Mouse (Mus musculus) MEL (cell line): ENCODE results near the gene Fbln2. TPM values are rescaled to one million over a fixed set of nuclear protein-coding genes. Genes with fewer than 3 reads are reported as not detected.
A peak's percentile ranks its signal among the peaks of the same experiment; 100 is the strongest.

ENCODE experiments used
- DNase-seq: peaks from one replicate; pipeline ENCODE4 v3.0.0; 2011; ENCODE audit warnings: low read depth, low spot score
- H3K27ac ChIP-seq: 2 replicates; pipeline ENCODE4 v1.5.1; 2012; ENCODE audit warnings: low read depth, mild to moderate bottlenecking, control low read depth, low read length, moderate library complexity; ENCODE audit not compliant: control insufficient read depth
- H3K27me3 ChIP-seq, 2 experiments: fragments of 150-350 bp in 1 of 2; sonication (generic) in 1 of 2; 2 replicates each; pipeline ENCODE4 v1.6.1; 2012; ENCODE audit warnings: low read length in 2 of 2, mild to moderate bottlenecking in 2 of 2, improper control_type of control experiment in 1 of 2, moderate library complexity in 1 of 2; ENCODE audit not compliant: insufficient read depth in 2 of 2, control insufficient read depth in 1 of 2
- H3K36me3 ChIP-seq, 2 experiments: 2 replicates each; pipeline ENCODE4 v1.6.1; 2012 to 2014; ENCODE audit warnings: low read length in 2 of 2, improper control_type of control experiment in 1 of 2, inconsistent platforms in 1 of 2, mild to moderate bottlenecking in 1 of 2; ENCODE audit not compliant: insufficient read depth in 2 of 2, control insufficient read depth in 1 of 2
- H3K4me1 ChIP-seq, 2 experiments: fragments of 150-350 bp in 1 of 2; sonication (generic) in 1 of 2; 2 replicates each; pipeline ENCODE4 v1.6.1; 2012; ENCODE audit warnings: low read length in 2 of 2, improper control_type of control experiment in 1 of 2, mild to moderate bottlenecking in 1 of 2; ENCODE audit not compliant: insufficient read depth in 2 of 2, control insufficient read depth in 1 of 2
- H3K4me3 ChIP-seq, 2 experiments: fragments of 150-350 bp in 1 of 2; sonication (generic) in 1 of 2; 2 replicates each; pipeline ENCODE4 v1.5.1; 2012; ENCODE audit warnings: low read depth in 2 of 2, low read length in 2 of 2, mild to moderate bottlenecking in 2 of 2, moderate library complexity in 2 of 2, control low read depth in 1 of 2, improper control_type of control experiment in 1 of 2; ENCODE audit not compliant: control insufficient read depth in 1 of 2, insufficient read depth in 1 of 2
- H3K79me2 ChIP-seq: 2 replicates; pipeline ENCODE4 v1.6.1; 2012; ENCODE audit warnings: mild to moderate bottlenecking, low read length, moderate library complexity; ENCODE audit not compliant: control insufficient read depth, poor library complexity, insufficient read depth
- H3K9ac ChIP-seq: 2 replicates; pipeline ENCODE4 v1.6.1; 2012; ENCODE audit warnings: low read depth, mild to moderate bottlenecking, control low read depth, low read length, moderate library complexity; ENCODE audit not compliant: control insufficient read depth, poor library complexity, severe bottlenecking
- H3K9me3 ChIP-seq: fragments of 150-350 bp; sonication (generic); replicated peaks from 2 replicates; pipeline ENCODE4 v1.6.1; 2012; ENCODE audit warnings: mild to moderate bottlenecking, low read length, improper control_type of control experiment, moderate library complexity; ENCODE audit not compliant: insufficient read depth
- CTCF ChIP-seq, 3 experiments: IDR thresholded peaks in 2 of 3; conservative IDR thresholded peaks in 1 of 3; 2 replicates each; pipeline ENCODE4 v1.5.1; 2011 to 2012; ENCODE audit warnings: low read length in 3 of 3, low read depth in 2 of 3, mild to moderate bottlenecking in 2 of 3, improper control_type of control experiment in 1 of 3, inconsistent platforms in 1 of 3, mixed read lengths in 1 of 3, moderate library complexity in 1 of 3; ENCODE audit not compliant: control insufficient read depth in 1 of 3, insufficient read depth in 1 of 3, poor library complexity in 1 of 3, severe bottlenecking in 1 of 3
- E2F4 ChIP-seq: IDR thresholded peaks from 2 replicates; pipeline ENCODE4 v1.6.1; 2011; ENCODE audit warnings: low read depth, low read length, improper control_type of control experiment, borderline replicate concordance
- ELF1 ChIP-seq: IDR thresholded peaks from 2 replicates; pipeline ENCODE4 v1.6.1; 2014; ENCODE audit warnings: low read depth, mild to moderate bottlenecking, inconsistent platforms, low read length, improper control_type of control experiment, moderate library complexity
- EP300 ChIP-seq, 2 experiments: IDR thresholded peaks; 2 replicates each; pipeline ENCODE4 v1.6.1; 2011; ENCODE audit warnings: improper control_type of control experiment in 2 of 2, low read length in 2 of 2, low read depth in 1 of 2, mild to moderate bottlenecking in 1 of 2
- GABPA ChIP-seq: IDR thresholded peaks from 2 replicates; pipeline ENCODE4 v1.6.1; 2012; ENCODE audit warnings: low read depth, mild to moderate bottlenecking, inconsistent platforms, low read length, improper control_type of control experiment, moderate library complexity
- GATA1 ChIP-seq: IDR thresholded peaks from 2 replicates; pipeline ENCODE4 v1.6.1; 2011; ENCODE audit warnings: low read depth, low read length, improper control_type of control experiment
- JUND ChIP-seq: IDR thresholded peaks from 2 replicates; pipeline ENCODE4 v1.6.1; 2011; ENCODE audit warnings: low read depth, mild to moderate bottlenecking, improper control_type of control experiment, low read length
- MAFK ChIP-seq: IDR thresholded peaks from 2 replicates; pipeline ENCODE4 v1.6.1; 2011; ENCODE audit warnings: low read depth, mild to moderate bottlenecking, low read length, improper control_type of control experiment, borderline replicate concordance
- MAX ChIP-seq: IDR thresholded peaks from 2 replicates; pipeline ENCODE4 v1.6.1; 2011; ENCODE audit warnings: low read length, improper control_type of control experiment
- MYB ChIP-seq: IDR thresholded peaks from 2 replicates; pipeline ENCODE4 v1.6.1; 2011; ENCODE audit warnings: mild to moderate bottlenecking, low read depth, low read length, improper control_type of control experiment
- MYC ChIP-seq: IDR thresholded peaks from 2 replicates; pipeline ENCODE4 v1.6.1; 2011; ENCODE audit warnings: low read depth, mild to moderate bottlenecking, low read length, improper control_type of control experiment, moderate library complexity
- NRF1 ChIP-seq: IDR thresholded peaks from 2 replicates; pipeline ENCODE4 v1.6.1; 2014; ENCODE audit warnings: low read depth, mild to moderate bottlenecking, inconsistent platforms, low read length, improper control_type of control experiment, moderate library complexity; ENCODE audit not compliant: poor library complexity, insufficient read depth, severe bottlenecking
- POLR2A ChIP-seq, 2 experiments: IDR thresholded peaks; 2 replicates each; pipeline ENCODE4 v1.6.1; 2011 to 2012; ENCODE audit warnings: low read length in 2 of 2, mild to moderate bottlenecking in 2 of 2, control low read depth in 1 of 2, improper control_type of control experiment in 1 of 2, low read depth in 1 of 2, moderate library complexity in 1 of 2; ENCODE audit not compliant: control insufficient read depth in 1 of 2, insufficient read depth in 1 of 2, poor library complexity in 1 of 2
- POLR2AphosphoS2 ChIP-seq: IDR thresholded peaks from 2 replicates; pipeline ENCODE4 v1.6.1; 2011; ENCODE audit warnings: low read length, improper control_type of control experiment
- POLR2AphosphoS5 ChIP-seq: IDR thresholded peaks from 2 replicates; pipeline ENCODE4 v1.6.1; 2012; ENCODE audit warnings: low read depth, borderline replicate concordance, mild to moderate bottlenecking, inconsistent platforms, low read length, moderate library complexity, mixed read lengths
- SIN3A ChIP-seq: IDR thresholded peaks from 2 replicates; pipeline ENCODE4 v1.6.1; 2012; ENCODE audit warnings: low read length, improper control_type of control experiment, inconsistent platforms
- SMC3 ChIP-seq: IDR thresholded peaks from 2 replicates; pipeline ENCODE4 v1.6.1; 2011; ENCODE audit warnings: low read depth, low read length, improper control_type of control experiment
- TAL1 ChIP-seq: IDR thresholded peaks from 2 replicates; pipeline ENCODE4 v1.6.1; 2012; ENCODE audit warnings: mild to moderate bottlenecking, inconsistent platforms, low read length, moderate library complexity, mixed read lengths
- TBP ChIP-seq: IDR thresholded peaks from 2 replicates; pipeline ENCODE4 v1.8.0; 2011; ENCODE audit warnings: low read depth, low read length, improper control_type of control experiment
- TCF12 ChIP-seq: IDR thresholded peaks from 2 replicates; pipeline ENCODE4 v1.6.1; 2014; ENCODE audit warnings: low read depth, mild to moderate bottlenecking, inconsistent platforms, low read length, improper control_type of control experiment, moderate library complexity
- USF1 ChIP-seq: IDR thresholded peaks from 2 replicates; pipeline ENCODE4 v1.6.1; 2014; ENCODE audit warnings: low read depth, mild to moderate bottlenecking, inconsistent platforms, low read length, improper control_type of control experiment, moderate library complexity
- USF2 ChIP-seq, 2 experiments: IDR thresholded peaks; 2 replicates each; pipeline ENCODE4 v1.6.1; 2011 to 2012; ENCODE audit warnings: improper control_type of control experiment in 2 of 2, low read length in 2 of 2, borderline replicate concordance in 1 of 2, inconsistent platforms in 1 of 2, low read depth in 1 of 2, mild to moderate bottlenecking in 1 of 2; ENCODE audit not compliant: insufficient read depth in 1 of 2
- ZC3H11A ChIP-seq: IDR thresholded peaks from 2 replicates; pipeline ENCODE4 v1.6.1; 2012; ENCODE audit warnings: low read depth, mild to moderate bottlenecking, inconsistent platforms, low read length, improper control_type of control experiment
- ZKSCAN1 ChIP-seq: IDR thresholded peaks from 2 replicates; pipeline ENCODE4 v1.6.1; 2012; ENCODE audit warnings: low read depth, mild to moderate bottlenecking, inconsistent platforms, low read length, improper control_type of control experiment, moderate library complexity
- ZMIZ1 ChIP-seq: IDR thresholded peaks from 2 replicates; pipeline ENCODE4 v1.6.1; 2012; ENCODE audit warnings: low read depth, mild to moderate bottlenecking, inconsistent platforms, low read length, improper control_type of control experiment, moderate library complexity
- ZNF384 ChIP-seq: IDR thresholded peaks from 2 replicates; pipeline ENCODE4 v1.6.1; 2012; ENCODE audit warnings: low read depth, mild to moderate bottlenecking, inconsistent platforms, low read length, improper control_type of control experiment
- polyA plus RNA-seq, 2 experiments: library from polyadenylated mRNA; stranded (reverse) in 1 of 2; unstranded in 1 of 2; fragments of >175 nt in 1 of 2; fragments of >200 nt in 1 of 2; gene quantifications; 2 replicates each; pipeline versions ENCODE4 v1.2.1 to v1.2.4; 2012; ENCODE audit warnings: low replicate concordance in 2 of 2, low read depth in 1 of 2; ENCODE audit not compliant: insufficient read length in 2 of 2, insufficient read depth in 1 of 2, missing spikeins in 1 of 2
- total RNA-seq: library from RNA; depleted of rRNA; stranded (reverse); fragments of 300-350 nt; gene quantifications from 2 replicates; pipeline ENCODE4 v1.2.3, GENCODE M21; 2012

The Fbln2 gene
- total and polyA plus RNA-seq, 3 experiments = 1.9 to 2.3 TPM; not detected in 1

GRCm38 (mm10) chr6:91260347-91260986, 48.2 kb downstream of the Fbln2 start (continued):
- TF ChIP-seq MYC (no peak; the same call in 1 of the 2 replicates), POLR2AphosphoS2 (peak; percentile 30; the same call in 1 of the 2 replicates), MYB (peak; percentile 45; the same call in 1 of the 2 replicates), ELF1 (peak; percentile 41; the same call in 1 of the 2 replicates)

GRCm38 (mm10) chr6:91260987-91261367, 48.7 kb downstream of the Fbln2 start:
- Histone ChIP-seq H3K9ac (peak overlapping the region; percentile 60), H3K27me3 (no peaks in the 10 kb centered on the region), H3K4me1 (peaks cover 6 to 36% of the 10 kb centered on the region in 2 experiments), H3K36me3 (peaks cover 0 to 27% of the 10 kb centered on the region in 2 experiments; a peak in 2 of 4 replicates), H3K27ac (peak overlapping the region; percentile 99), H3K9me3 (no peaks in the 10 kb centered on the region), H3K4me3 (peak overlapping the region in 1 of 2 experiments; percentile 3; a peak in 1 of 4 replicates), H3K79me2 (no peaks in the 10 kb centered on the region; the same call in 1 of the 2 replicates)
- DNase-seq = peak; percentile 79
- TF ChIP-seq TBP = peak; percentile 62
- no peak for TF ChIP-seq ZNF384
- no peak for TF ChIP-seq MYC
- TF ChIP-seq MAFK = no peak
- no peak for TF ChIP-seq ZMIZ1
- TF ChIP-seq USF1 = no peak
- TF ChIP-seq POLR2A (IDR thresholded peaks at IDR 0.05; ENCODE audit: control insufficient read depth in 1 of 2, insufficient read depth in 1 of 2, low read depth in 1 of 2, low read length in 2 of 2, poor library complexity in 1 of 2) = no peak
- no peak for TF ChIP-seq TAL1
- no peak for TF ChIP-seq ELF1
- TF ChIP-seq NRF1 = peak; percentile 64
- TF ChIP-seq SIN3A = no peak
- TF ChIP-seq MAX = no peak
- no peak for TF ChIP-seq USF2 (IDR thresholded peaks at IDR 0.05; ENCODE audit: borderline replicate concordance in 1 of 2, insufficient read depth in 1 of 2, low read depth in 1 of 2, low read length in 2 of 2)
- TF ChIP-seq EP300 (IDR thresholded peaks at IDR 0.05; ENCODE audit: low read depth in 1 of 2, low read length in 2 of 2) = peak in 1 of 2 experiments; percentile 49; a peak in 1 of 4 replicates
- TF ChIP-seq ZKSCAN1 = no peak

- H3K27me3 ChIP-seq = no peaks in the 10 kb centered on the region
- H3K4me1 ChIP-seq = peaks cover 3 to 23% of the 10 kb centered on the region in 2 experiments; a peak in 3 of 4 replicates
- DNase-seq = no peak
- H3K4me3 ChIP-seq = no peak overlapping the region
- no peak for TF ChIP-seq CTCF (IDR thresholded peaks at IDR 0.05 in 2 of 3, conservative IDR thresholded peaks at IDR 0.05 in 1 of 3; ENCODE audit: control insufficient read depth in 1 of 3, insufficient read depth in 1 of 3, low read depth in 2 of 3, low read length in 3 of 3, poor library complexity in 1 of 3, severe bottlenecking in 1 of 3)
- no peak for TF ChIP-seq E2F4
- no peak for TF ChIP-seq SMC3
- no peak for TF ChIP-seq GABPA
- no peak for TF ChIP-seq MYB
- no peak for TF ChIP-seq POLR2A (IDR thresholded peaks at IDR 0.05; ENCODE audit: control insufficient read depth in 1 of 2, insufficient read depth in 1 of 2, low read depth in 1 of 2, low read length in 2 of 2, poor library complexity in 1 of 2)
- TF ChIP-seq TCF12 = no peak
- no peak for TF ChIP-seq GATA1
- TF ChIP-seq POLR2AphosphoS5 = no peak
- no peak for TF ChIP-seq MYC
- no peak for TF ChIP-seq USF1
- no peak for TF ChIP-seq TAL1
- TF ChIP-seq MAFK = no peak
- TF ChIP-seq ZC3H11A = no peak
- no peak for TF ChIP-seq JUND
- H3K36me3 ChIP-seq = peaks cover 0 to 12% of the 10 kb centered on the region in 2 experiments; a peak in 2 of 4 replicates
- no peak overlapping the region for H3K27ac ChIP-seq
- no peak overlapping the region for H3K9ac ChIP-seq
- no peaks in the 10 kb centered on the region for H3K9me3 ChIP-seq
- no peaks in the 10 kb centered on the region for H3K79me2 ChIP-seq
These were observed 53.4 kb downstream of the Fbln2 start for GRCm38 (mm10) chr6:91265616-91266015.
